Mouse (Mus musculus) heart, embryonic 13.5 days (tissue): ENCODE results near the gene Kif13a. TPM values are rescaled to one million over a fixed set of nuclear protein-coding genes. Genes with fewer than 3 reads are reported as not detected.

Source experiments
- ATAC-seq: fragments of 200-750 bp; cut with Nextera tagmentation; 2 replicates; pipeline ENCODE4 v1.8.0; 2017; ENCODE audit warnings: moderate TSS enrichment; ENCODE audit not compliant: insufficient number of reproducible peaks, low FRiP score, low TSS enrichment; ENCODE audit errors: extremely low read depth
- H3K27ac ChIP-seq: fragments of 300-500 bp; sonication (generic); replicated peaks from 2 replicates; pipeline ENCODE4 v1.5.1; 2015; ENCODE audit warnings: moderate library complexity, mild to moderate bottlenecking, inconsistent platforms
- H3K27me3 ChIP-seq: fragments of 300-500 bp; sonication (generic); replicated peaks from 2 replicates; pipeline ENCODE4 v1.6.1; 2015; ENCODE audit warnings: mild to moderate bottlenecking, inconsistent platforms
- H3K36me3 ChIP-seq: fragments of 300-500 bp; sonication (generic); 2 replicates; pipeline ENCODE4 v1.6.1; 2015; ENCODE audit warnings: mild to moderate bottlenecking, inconsistent platforms
- H3K4me1 ChIP-seq: fragments of 300-500 bp; sonication (generic); 2 replicates; pipeline ENCODE4 v1.6.1; 2015; ENCODE audit warnings: inconsistent platforms
- H3K4me2 ChIP-seq: fragments of 300-500 bp; sonication (generic); 2 replicates; pipeline ENCODE4 v1.6.1; 2015; ENCODE audit warnings: inconsistent platforms, mild to moderate bottlenecking, moderate library complexity
- H3K4me3 ChIP-seq: fragments of 300-500 bp; sonication (generic); 2 replicates; pipeline ENCODE4 v1.5.1; 2015; ENCODE audit warnings: moderate library complexity, mild to moderate bottlenecking, inconsistent platforms
- H3K9ac ChIP-seq: fragments of 300-500 bp; sonication (generic); 2 replicates; pipeline ENCODE4 v1.6.1; 2015; ENCODE audit warnings: inconsistent platforms, mild to moderate bottlenecking, moderate library complexity
- H3K9me3 ChIP-seq: fragments of 300-500 bp; sonication (generic); 2 replicates; pipeline ENCODE4 v1.6.1; 2016; ENCODE audit warnings: inconsistent platforms
- WGBS: fragments of 180-500 bp; shearing (Covaris S2); methylation state at CpG from one replicate; pipeline ENCODE4 v1.1.7; 2015; ENCODE audit warnings: mixed read lengths; 5-methylcytosine and 5-hydroxymethylcytosine counted together
- polyA plus RNA-seq: library from polyadenylated mRNA; unstranded; fragments of >200 nt; fragmentation: Nextera tagmentation; extraction: Ambion mirVana; gene quantifications from 2 replicates; pipeline ENCODE4 v1.2.1, GENCODE M21; 2015

Kif13a gene
- polyA plus RNA-seq, 1 experiment from 2014 or later: 22.9 TPM

DNA sequence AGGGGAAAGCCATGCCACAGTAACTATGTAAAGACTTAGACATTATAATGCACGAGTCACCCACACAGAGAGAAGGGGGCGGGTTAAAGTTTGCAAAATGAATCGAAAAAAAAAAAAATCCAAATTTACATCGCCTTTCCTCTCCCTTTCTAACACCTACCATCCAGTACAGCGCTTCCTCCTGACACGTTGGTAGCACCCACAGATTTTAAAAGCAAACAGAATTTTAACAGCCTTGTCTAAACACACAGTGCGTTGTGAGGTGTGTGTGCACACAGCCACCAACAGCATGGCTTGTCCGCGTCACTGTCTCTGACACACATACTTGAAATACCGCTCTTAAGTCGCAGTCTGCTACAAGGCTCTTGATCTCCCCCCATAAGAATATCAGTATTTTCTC lies 94.3 kb downstream of the Kif13a start:
- Histone ChIP-seq H3K9ac (no peak overlapping the region), H3K9me3 (peaks cover 22% of the 10 kb centered on the region), H3K27ac (no peak overlapping the region), H3K4me1 (peaks cover 7% of the 10 kb centered on the region; the same call in 1 of the 2 replicates), H3K27me3 (no peaks in the 10 kb centered on the region), H3K36me3 (peaks cover 55% of the 10 kb centered on the region), H3K4me3 (no peak overlapping the region), H3K4me2 (no peak overlapping the region)
- ATAC-seq: no peak
- 80% methylated on average over 11 of the region's 11 CpGs for WGBS

DNA sequence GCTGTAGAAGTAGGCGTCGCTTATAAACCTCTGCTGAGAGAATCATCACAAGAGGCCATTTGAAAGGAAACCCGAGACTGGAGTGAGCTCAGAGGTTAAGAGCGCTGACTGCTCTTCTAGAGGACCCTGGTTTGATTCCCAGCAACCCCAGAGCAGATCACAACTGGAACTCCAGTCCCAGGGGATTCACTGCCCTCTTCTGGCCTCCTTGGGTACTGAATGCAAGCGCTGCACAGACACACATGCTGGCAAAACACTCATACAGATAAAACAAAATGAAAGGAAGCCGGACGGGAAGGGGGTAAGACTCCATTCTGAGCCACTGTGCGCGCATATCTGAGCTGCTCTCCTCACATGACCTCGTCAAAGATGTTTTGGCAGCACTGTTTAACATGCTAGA lies 94.9 kb downstream of the Kif13a start:
- Histone ChIP-seq H3K9ac (no peak overlapping the region), H3K27ac (no peak overlapping the region), H3K27me3 (no peaks in the 10 kb centered on the region), H3K36me3 (peaks cover 60% of the 10 kb centered on the region), H3K9me3 (peaks cover 27% of the 10 kb centered on the region), H3K4me2 (no peak overlapping the region), H3K4me1 (peaks cover 5% of the 10 kb centered on the region; the same call in 1 of the 2 replicates), H3K4me3 (no peak overlapping the region)
- 85% methylated on average over 10 of the region's 10 CpGs for WGBS
- no peak for ATAC-seq

DNA sequence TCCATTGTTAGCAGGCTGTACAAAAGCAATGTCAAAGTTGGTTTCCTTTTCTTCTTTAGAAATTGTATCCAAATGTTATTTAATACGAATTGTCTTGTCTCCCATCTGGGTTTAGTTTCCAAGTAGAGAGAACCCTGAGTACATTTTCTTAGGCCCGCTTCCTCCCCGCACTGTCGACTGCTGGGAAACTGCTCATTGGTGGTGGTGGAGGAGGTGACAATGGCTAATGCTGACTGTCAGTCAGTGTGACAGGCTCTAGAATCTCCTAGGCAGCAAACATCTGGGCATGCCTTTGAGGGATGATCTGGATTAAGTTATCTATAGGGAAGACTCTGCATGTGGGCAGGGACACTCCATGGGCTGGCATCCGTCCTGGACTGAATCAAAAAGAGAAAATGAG lies 96.1 kb downstream of the Kif13a start:
- Histone ChIP-seq H3K4me3 (no peak overlapping the region), H3K9me3 (peaks cover 28% of the 10 kb centered on the region), H3K36me3 (peaks cover 72% of the 10 kb centered on the region), H3K9ac (no peak overlapping the region), H3K27ac (no peak overlapping the region), H3K27me3 (no peaks in the 10 kb centered on the region), H3K4me2 (no peak overlapping the region), H3K4me1 (peaks cover 5% of the 10 kb centered on the region; the same call in 1 of the 2 replicates)
- WGBS: 85% methylated on average over 5 of the region's 5 CpGs
- no peak for ATAC-seq

DNA sequence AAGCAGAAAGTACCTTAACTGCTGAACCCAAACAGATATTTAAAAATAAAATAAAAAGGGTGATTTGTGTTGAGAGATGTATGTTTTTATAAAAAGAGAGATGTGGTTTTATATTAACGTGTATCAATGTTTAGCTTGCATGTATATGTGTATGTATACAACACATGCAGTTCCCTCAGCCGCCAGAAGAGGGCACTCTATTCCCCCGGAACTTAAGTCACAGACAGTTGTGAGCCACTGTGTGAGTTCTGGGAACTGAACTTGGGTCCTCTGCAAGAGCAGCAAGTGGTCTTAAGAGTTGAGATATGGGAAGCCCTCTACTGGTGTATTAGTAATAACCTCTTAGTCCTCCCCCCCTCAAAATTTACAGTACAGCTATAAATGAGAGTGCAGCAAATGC lies 96.7 kb downstream of the Kif13a start:
- WGBS: 70% methylated on average over 3 of the region's 3 CpGs

DNA sequence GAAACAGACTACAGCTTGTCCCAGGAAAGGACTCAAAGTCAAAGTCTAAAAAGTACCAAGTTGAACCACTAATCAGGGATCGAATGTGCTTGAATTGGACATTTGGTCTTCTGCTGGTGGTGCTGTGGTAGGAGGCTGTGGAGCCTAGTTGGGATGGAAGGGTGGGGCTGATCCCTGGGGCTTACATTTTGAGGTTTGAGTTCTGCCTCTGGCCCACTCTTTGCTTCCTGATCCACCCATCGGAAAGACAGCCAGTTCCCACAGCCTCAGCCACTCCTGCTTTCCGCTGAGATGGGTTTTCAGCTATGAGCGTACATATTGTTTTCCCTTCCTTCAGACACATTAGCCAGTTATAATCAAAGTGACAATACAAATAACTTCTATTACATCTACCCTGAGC lies 106.4 kb downstream of the Kif13a start:
- Histone ChIP-seq H3K9ac (no peak overlapping the region), H3K27ac (no peak overlapping the region), H3K36me3 (peaks cover 78% of the 10 kb centered on the region), H3K4me3 (no peak overlapping the region), H3K9me3 (peaks cover 6% of the 10 kb centered on the region; the same call in 1 of the 2 replicates), H3K4me2 (no peak overlapping the region), H3K27me3 (no peaks in the 10 kb centered on the region), H3K4me1 (peaks cover 15% of the 10 kb centered on the region)
- WGBS: 87% methylated on average over 4 of the region's 4 CpGs
- ATAC-seq: no peak

More for the DNA sequence above, 96.7 kb downstream of the Kif13a start:
- no peak overlapping the region for H3K4me3 ChIP-seq
- ATAC-seq: no peak
- peaks cover 78% of the 10 kb centered on the region for H3K36me3 ChIP-seq
- no peak overlapping the region for H3K27ac ChIP-seq
- H3K4me1 ChIP-seq: peaks cover 5% of the 10 kb centered on the region; the same call in 1 of the 2 replicates
- no peak overlapping the region for H3K4me2 ChIP-seq
- H3K27me3 ChIP-seq: no peaks in the 10 kb centered on the region
- peaks cover 28% of the 10 kb centered on the region for H3K9me3 ChIP-seq
- no peak overlapping the region for H3K9ac ChIP-seq

DNA sequence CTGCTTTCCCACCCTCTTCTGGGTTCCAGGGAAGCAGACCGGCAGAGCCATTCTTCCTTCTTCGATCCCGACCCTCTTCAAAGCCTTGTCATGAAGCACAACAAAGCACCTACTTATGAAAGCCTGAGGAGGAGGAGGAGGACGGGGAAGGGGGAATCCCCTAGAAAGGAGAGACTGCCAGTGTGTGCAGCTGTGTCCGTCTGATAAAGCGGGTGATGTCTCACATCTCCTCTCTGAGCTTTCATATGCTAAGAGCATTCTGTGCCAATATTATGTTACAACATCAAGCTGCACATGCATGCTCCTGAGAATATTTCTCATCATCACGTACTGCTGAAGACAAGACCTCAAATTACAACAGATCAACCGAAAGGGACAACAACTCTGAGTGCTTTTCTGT lies 107.5 kb downstream of the Kif13a start:
- H3K9me3 ChIP-seq: peaks cover 6% of the 10 kb centered on the region; the same call in 1 of the 2 replicates
- H3K36me3 ChIP-seq: peaks cover 71% of the 10 kb centered on the region
- ATAC-seq: no peak
- H3K4me3 ChIP-seq: no peak overlapping the region
- no peak overlapping the region for H3K9ac ChIP-seq
- no peak overlapping the region for H3K4me2 ChIP-seq
- no peaks in the 10 kb centered on the region for H3K27me3 ChIP-seq
- WGBS: 74% methylated on average over 8 of the region's 8 CpGs
- H3K4me1 ChIP-seq: peaks cover 17% of the 10 kb centered on the region
- no peak overlapping the region for H3K27ac ChIP-seq

DNA sequence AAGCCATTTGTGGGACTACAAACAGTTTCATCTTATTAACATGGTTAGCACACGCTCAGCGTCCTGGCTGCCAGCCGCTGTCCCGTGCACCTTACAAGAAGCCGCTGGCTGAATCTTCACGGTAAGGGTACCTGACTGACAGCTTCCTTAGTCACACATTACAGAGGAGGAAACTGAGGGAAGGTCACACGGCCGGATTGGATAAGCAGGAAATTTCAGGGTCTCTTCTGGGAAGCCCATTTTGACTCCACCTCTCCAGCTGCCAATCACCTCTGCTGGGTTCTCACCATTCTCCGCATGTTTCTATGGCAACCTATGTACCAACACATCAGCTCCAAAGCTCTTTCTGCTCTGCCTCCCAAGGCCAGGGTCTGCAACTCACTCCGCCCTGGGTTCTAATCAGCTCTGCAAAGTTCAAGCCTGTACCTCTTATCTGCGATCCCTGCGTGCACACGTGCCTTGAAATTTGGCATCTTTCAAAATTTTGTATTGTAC lies 109.9 kb downstream of the Kif13a start:
- no peaks in the 10 kb centered on the region for H3K9me3 ChIP-seq
- H3K4me2 ChIP-seq: no peak overlapping the region
- H3K27me3 ChIP-seq: no peaks in the 10 kb centered on the region
- WGBS: 70% methylated on average over 13 of the region's 13 CpGs
- no peak overlapping the region for H3K9ac ChIP-seq
- H3K27ac ChIP-seq: no peak overlapping the region
- peaks cover 19% of the 10 kb centered on the region for H3K4me1 ChIP-seq
- peaks cover 69% of the 10 kb centered on the region for H3K36me3 ChIP-seq
- no peak overlapping the region for H3K4me3 ChIP-seq
- ATAC-seq: no peak

DNA sequence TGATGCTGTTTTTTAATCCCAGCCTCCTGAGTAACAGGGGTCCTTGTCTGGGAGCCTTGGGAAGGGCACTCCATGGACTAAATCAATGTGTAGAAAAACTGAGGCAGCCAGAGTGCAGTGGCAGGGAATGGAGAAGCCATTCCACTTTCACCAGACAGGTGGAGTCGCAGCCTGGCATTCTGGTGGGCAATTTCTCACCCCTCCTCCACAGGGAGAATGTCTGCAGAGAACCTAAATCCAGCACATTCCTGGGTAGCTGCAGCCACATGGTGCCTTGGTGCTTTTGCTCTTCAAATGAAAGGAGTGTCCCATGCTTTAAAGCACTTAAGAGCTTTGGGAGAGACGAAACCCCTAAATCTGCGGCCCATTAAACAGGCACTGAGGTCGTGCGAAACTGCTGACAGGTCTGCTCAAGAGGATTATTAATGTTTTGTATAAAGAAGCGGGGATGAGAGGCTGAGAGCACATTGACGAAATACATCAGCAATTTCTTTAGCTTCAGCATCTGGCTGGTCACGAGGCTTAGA lies 110.4 kb downstream of the Kif13a start:
- Histone ChIP-seq H3K9me3 (no peaks in the 10 kb centered on the region), H3K4me3 (no peak overlapping the region), H3K4me1 (peaks cover 19% of the 10 kb centered on the region), H3K36me3 (peaks cover 68% of the 10 kb centered on the region), H3K27me3 (no peaks in the 10 kb centered on the region), H3K27ac (no peak overlapping the region), H3K4me2 (no peak overlapping the region), H3K9ac (no peak overlapping the region)
- no peak for ATAC-seq
- 57% methylated on average over 8 of the region's 8 CpGs for WGBS

DNA sequence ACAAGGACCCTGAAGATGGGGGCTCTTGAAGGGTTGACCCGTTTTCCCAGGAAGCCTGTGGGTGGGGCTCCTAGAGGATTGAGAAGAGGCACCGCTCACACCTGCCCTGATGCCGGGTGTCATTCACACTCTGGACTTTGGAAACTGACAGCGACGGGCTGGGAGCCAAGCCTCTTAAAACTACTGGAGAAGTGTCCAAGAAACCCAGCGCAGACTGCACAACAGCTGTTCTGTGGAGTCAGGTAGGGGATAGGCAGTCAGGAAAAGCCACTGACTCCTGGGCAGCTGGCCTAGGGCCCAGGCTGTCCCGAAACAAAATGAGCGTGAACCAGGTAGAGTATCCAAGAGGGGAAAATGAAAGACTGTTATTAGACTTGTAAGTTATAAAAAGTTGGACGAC lies 111.3 kb downstream of the Kif13a start:
- 60% methylated on average over 9 of the region's 9 CpGs for WGBS
- H3K27me3 ChIP-seq: no peaks in the 10 kb centered on the region
- H3K36me3 ChIP-seq: peaks cover 68% of the 10 kb centered on the region
- no peak overlapping the region for H3K4me3 ChIP-seq
- H3K4me1 ChIP-seq: peaks cover 19% of the 10 kb centered on the region
- no peak overlapping the region for H3K27ac ChIP-seq
- no peaks in the 10 kb centered on the region for H3K9me3 ChIP-seq
- H3K4me2 ChIP-seq: no peak overlapping the region
- ATAC-seq: no peak
- H3K9ac ChIP-seq: no peak overlapping the region

DNA sequence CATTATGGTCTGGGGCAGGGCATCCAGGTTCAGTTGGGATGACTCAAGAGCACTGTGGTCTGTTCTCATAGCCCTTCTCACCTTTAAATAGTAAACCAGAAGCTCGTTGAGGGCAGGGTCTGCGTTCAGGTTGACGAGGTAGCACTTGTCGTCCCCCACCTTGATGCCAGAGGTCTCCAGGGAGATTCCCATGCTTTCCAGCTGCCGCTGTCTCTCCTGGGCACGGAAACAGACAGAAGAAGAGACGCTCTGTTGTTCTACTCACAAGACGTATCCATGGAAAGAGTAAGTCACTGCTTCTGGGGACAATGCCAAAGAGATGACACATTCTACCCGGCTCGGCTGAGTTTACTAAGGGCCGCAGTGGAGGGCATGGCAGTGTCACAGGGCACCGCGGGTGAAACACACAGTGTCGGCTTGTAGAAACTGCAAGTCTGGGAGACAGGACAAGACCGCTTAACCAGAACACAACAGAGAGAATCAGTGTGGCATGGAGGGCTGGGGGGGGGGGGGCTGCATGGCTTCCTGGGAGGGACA lies 117.0 kb downstream of the Kif13a start:
- no peaks in the 10 kb centered on the region for H3K27me3 ChIP-seq
- H3K36me3 ChIP-seq: peaks cover 88% of the 10 kb centered on the region
- no peak overlapping the region for H3K4me3 ChIP-seq
- H3K27ac ChIP-seq: peak overlapping the region; percentile 66
- H3K9me3 ChIP-seq: no peaks in the 10 kb centered on the region
- no peak for ATAC-seq
- H3K9ac ChIP-seq: no peak overlapping the region
- H3K4me1 ChIP-seq: peaks cover 19% of the 10 kb centered on the region
- H3K4me2 ChIP-seq: no peak overlapping the region
- WGBS: 73% methylated on average over 15 of the region's 15 CpGs

DNA sequence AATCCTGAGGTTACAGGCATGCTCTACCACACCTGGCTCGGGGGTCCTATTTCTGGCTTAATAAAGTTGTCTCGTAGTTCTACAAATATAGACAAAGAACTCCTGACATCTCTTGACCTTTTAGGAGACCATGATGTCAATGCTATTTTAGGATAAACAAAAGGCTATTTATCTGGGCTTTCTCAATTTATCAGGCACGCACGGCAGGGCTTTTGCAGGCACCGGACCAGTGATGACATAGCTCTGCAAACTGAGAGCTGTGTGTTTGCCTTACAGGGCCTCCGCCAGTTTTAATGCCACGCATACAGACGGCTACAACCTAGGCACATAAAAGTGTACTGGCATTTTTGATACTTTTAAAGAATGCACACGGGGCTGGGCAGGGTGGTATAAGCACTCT lies 118.0 kb downstream of the Kif13a start:
- Histone ChIP-seq H3K27me3 (no peaks in the 10 kb centered on the region), H3K4me2 (no peak overlapping the region), H3K4me3 (no peak overlapping the region), H3K36me3 (peaks cover 86% of the 10 kb centered on the region), H3K9ac (no peak overlapping the region), H3K4me1 (peaks cover 17% of the 10 kb centered on the region), H3K9me3 (no peaks in the 10 kb centered on the region), H3K27ac (peak overlapping the region; percentile 66; the same call in 1 of the 2 replicates)
- 43% methylated on average over 9 of the region's 9 CpGs for WGBS
- ATAC-seq: no peak

DNA sequence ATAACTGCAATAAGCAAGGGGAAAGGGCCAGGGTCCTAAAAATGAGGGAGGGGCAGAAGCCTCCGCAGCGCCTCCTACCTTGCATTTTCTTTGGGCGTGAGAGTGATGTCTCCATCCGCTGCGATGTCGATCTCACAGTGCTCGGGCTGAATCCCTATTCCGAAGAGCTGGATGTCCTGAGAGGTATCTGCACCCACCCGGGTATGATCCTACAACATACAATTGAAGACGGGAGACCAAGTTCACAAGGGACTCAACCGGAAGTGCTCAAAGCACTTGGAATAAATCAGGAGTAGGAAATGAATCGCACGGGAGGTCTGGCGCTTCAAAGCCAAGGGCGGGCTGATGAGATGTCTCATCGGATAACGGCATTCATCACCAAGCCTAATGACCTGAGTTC lies 119.1 kb downstream of the Kif13a start:
- H3K36me3 ChIP-seq: peaks cover 82% of the 10 kb centered on the region
- WGBS: 92% methylated on average over 17 of the region's 17 CpGs

More for the DNA sequence above, 119.1 kb downstream of the Kif13a start:
- Histone ChIP-seq H3K27ac (no peak overlapping the region), H3K27me3 (no peaks in the 10 kb centered on the region), H3K9ac (no peak overlapping the region), H3K4me1 (peaks cover 17% of the 10 kb centered on the region), H3K9me3 (no peaks in the 10 kb centered on the region), H3K4me3 (no peak overlapping the region), H3K4me2 (no peak overlapping the region)
- no peak for ATAC-seq
